Mouse (Mus musculus) midbrain, embryonic 15.5 days (tissue): ENCODE results near the gene Ufd1. TPM values are rescaled to one million over a fixed set of nuclear protein-coding genes. Genes with fewer than 3 reads are reported as not detected.
"Not testable (repeated sequence)": the region's sequence is repeated elsewhere in the genome, so short reads cannot be mapped to it uniquely, and the experiment has no call there.

ENCODE experiments used
- ATAC-seq: fragments of 200-750 bp; cut with Nextera tagmentation; replicated peaks from 2 replicates; pipeline ENCODE4 v1.8.0; 2017; ENCODE audit warnings: moderate TSS enrichment
- H3K27ac ChIP-seq: fragments of 300-500 bp; sonication (generic); 2 replicates; pipeline ENCODE4 v1.5.1; 2015; ENCODE audit warnings: mild to moderate bottlenecking, inconsistent platforms
- H3K27me3 ChIP-seq: fragments of 300-500 bp; sonication (generic); replicated peaks from 2 replicates; pipeline ENCODE4 v1.6.1; 2015; ENCODE audit warnings: inconsistent platforms
- H3K36me3 ChIP-seq: fragments of 300-500 bp; sonication (generic); replicated peaks from 2 replicates; pipeline ENCODE4 v1.6.1; 2015; ENCODE audit warnings: inconsistent platforms
- H3K4me1 ChIP-seq: fragments of 300-500 bp; sonication (generic); 2 replicates; pipeline ENCODE4 v1.6.1; 2015; ENCODE audit warnings: inconsistent platforms
- H3K4me2 ChIP-seq: fragments of 300-500 bp; sonication (generic); 2 replicates; pipeline ENCODE4 v1.6.1; 2015; ENCODE audit warnings: inconsistent platforms, mild to moderate bottlenecking, moderate library complexity
- H3K4me3 ChIP-seq: fragments of 300-500 bp; sonication (generic); 2 replicates; pipeline ENCODE4 v1.5.1; 2015; ENCODE audit warnings: mild to moderate bottlenecking, inconsistent platforms
- H3K9ac ChIP-seq: fragments of 300-500 bp; sonication (generic); 2 replicates; pipeline ENCODE4 v1.6.1; 2015; ENCODE audit warnings: mild to moderate bottlenecking, inconsistent platforms
- H3K9me3 ChIP-seq: fragments of 300-500 bp; sonication (generic); 2 replicates; pipeline ENCODE4 v1.6.1; 2016; ENCODE audit warnings: inconsistent platforms
- WGBS: fragments of 180-500 bp; shearing (Covaris S2); methylation state at CpG from one replicate; pipeline ENCODE4 v1.1.7; 2015; ENCODE audit warnings: mixed read lengths; 5-methylcytosine and 5-hydroxymethylcytosine counted together
- polyA plus RNA-seq: library from polyadenylated mRNA; unstranded; fragments of >200 nt; fragmentation: Nextera tagmentation; extraction: Ambion mirVana; gene quantifications from 2 replicates; pipeline ENCODE4 v1.2.1, GENCODE M21; 2015

The Ufd1 gene
- polyA plus RNA-seq, 1 experiment from 2014 or later, result 122 TPM

- not testable (repeated sequence) for H3K27ac ChIP-seq, H3K27me3 ChIP-seq, H3K9ac ChIP-seq, ATAC-seq, H3K9me3 ChIP-seq, H3K4me2 ChIP-seq, H3K4me1 ChIP-seq, H3K4me3 ChIP-seq
- H3K36me3 ChIP-seq, result peaks cover 27% of the 10 kb centered on the region; the same call in 1 of the 2 replicates
- 87% methylated on average over 1 of the region's 1 CpGs for WGBS
These were observed 58.9 kb downstream of the Ufd1 start for GRCm38 (mm10) chr16:18870495-18870894.

GRCm38 (mm10) chr16:18876091-18876441 is 64.5 kb downstream of the Ufd1 start:
- Histone ChIP-seq H3K27ac (peak overlapping the region; percentile 98), H3K27me3 (no peaks in the 10 kb centered on the region), H3K36me3 (peaks cover 27% of the 10 kb centered on the region; the same call in 1 of the 2 replicates), H3K9me3 (no peaks in the 10 kb centered on the region), H3K9ac (peak overlapping the region; percentile 98), H3K4me3 (peak overlapping the region; percentile 99), H3K4me2 (peak overlapping the region; percentile 81), H3K4me1 (peaks cover 31% of the 10 kb centered on the region)
- ATAC-seq, result no peak
- under 1% methylated on average over 17 of the region's 17 CpGs for WGBS

GRCm38 (mm10) chr16:18876442-18877308 is 65.1 kb downstream of the Ufd1 start, which contains the start of the genes Mrpl40 and Hira:
TSS of gene Mrpl40 (minus strand) at chr16:18876862.
TSS of gene Hira (plus strand) at chr16:18877037.
- H3K4me2 ChIP-seq, result peak within 1 kb of the TSS; percentile 81
- H3K36me3 ChIP-seq, result peaks cover 24% of the 10 kb centered on the region; the same call in 1 of the 2 replicates
- peak within 1 kb of the TSS; percentile 98 for H3K9ac ChIP-seq
- peak within 1 kb of the TSS; percentile 99 for H3K4me3 ChIP-seq
- H3K27me3 ChIP-seq, result no peaks in the 10 kb centered on the region
- H3K9me3 ChIP-seq, result no peaks in the 10 kb centered on the region
- peak; percentile 92 for ATAC-seq
- under 1% methylated on average over 90 of the region's 93 CpGs for WGBS
- peak within 1 kb of the TSS; percentile 98 for H3K27ac ChIP-seq
- H3K4me1 ChIP-seq, result peaks cover 33% of the 10 kb centered on the region

GRCm38 (mm10) chr16:18877386-18878090 is 66.0 kb downstream of the Ufd1 start:
- Histone ChIP-seq H3K27me3 (no peaks in the 10 kb centered on the region), H3K4me3 (peak overlapping the region; percentile 99), H3K9ac (peak overlapping the region; percentile 98), H3K4me1 (peaks cover 33% of the 10 kb centered on the region), H3K4me2 (peak overlapping the region; percentile 81), H3K9me3 (no peaks in the 10 kb centered on the region), H3K27ac (peak overlapping the region; percentile 98), H3K36me3 (peaks cover 16% of the 10 kb centered on the region; the same call in 1 of the 2 replicates)
- under 1% methylated on average over 43 of the region's 43 CpGs for WGBS
- peak; percentile 57 for ATAC-seq

GRCm38 (mm10) chr16:18878091-18878720 is 66.6 kb downstream of the Ufd1 start:
- no peaks in the 10 kb centered on the region for H3K27me3 ChIP-seq
- peaks cover 9% of the 10 kb centered on the region; the same call in 1 of the 2 replicates for H3K36me3 ChIP-seq
- H3K4me2 ChIP-seq, result peak overlapping the region; percentile 81
- peak overlapping the region; percentile 98 for H3K9ac ChIP-seq
- ATAC-seq, result no peak
- peaks cover 33% of the 10 kb centered on the region for H3K4me1 ChIP-seq
- H3K4me3 ChIP-seq, result peak overlapping the region; percentile 99
- 27% methylated on average over 20 of the region's 20 CpGs for WGBS
- H3K9me3 ChIP-seq, result no peaks in the 10 kb centered on the region
- peak overlapping the region; percentile 98 for H3K27ac ChIP-seq

GRCm38 (mm10) chr16:18884044-18884443 is 72.5 kb downstream of the Ufd1 start:
- H3K27ac ChIP-seq, result no peak overlapping the region
- no peaks in the 10 kb centered on the region for H3K9me3 ChIP-seq
- no peaks in the 10 kb centered on the region for H3K27me3 ChIP-seq
- H3K4me3 ChIP-seq, result no peak overlapping the region
- no peaks in the 10 kb centered on the region; the same call in 1 of the 2 replicates for H3K36me3 ChIP-seq
- H3K4me2 ChIP-seq, result no peak overlapping the region
- ATAC-seq, result no peak
- H3K9ac ChIP-seq, result no peak overlapping the region
- H3K4me1 ChIP-seq, result peaks cover 21% of the 10 kb centered on the region

Other genes with a start within 250 kb of the Ufd1 start
- gene Tbx1, start 221.1 kb upstream of the Ufd1 start, polyA plus RNA-seq, result 0.80 and 0.98 TPM in 2 replicates
- 13.1 and 13.7 TPM in 2 replicates for gene Gp1bb, start 189.4 kb upstream of the Ufd1 start, polyA plus RNA-seq
- 22.8 and 23.3 TPM in 2 replicates for gene Gm49601, start 185.4 kb upstream of the Ufd1 start, polyA plus RNA-seq
- gene Sept5, start 181.8 kb upstream of the Ufd1 start, polyA plus RNA-seq, result 223 and 229 TPM in 2 replicates
- gene Cldn5, start 34.9 kb upstream of the Ufd1 start, polyA plus RNA-seq, result 107 and 132 TPM in 2 replicates
- gene Cdc45, start 208 bp downstream of the Ufd1 start, polyA plus RNA-seq, result 6.9 and 8.5 TPM in 2 replicates
- 48.2 and 50.5 TPM in 2 replicates for gene 2510002D24Rik, start 24.8 kb downstream of the Ufd1 start, polyA plus RNA-seq
- gene Gm28539, start 24.8 kb downstream of the Ufd1 start, polyA plus RNA-seq, result 0.17 and 0.28 TPM in 2 replicates
- 73.1 and 74.2 TPM in 2 replicates for gene Mrpl40, start 65.1 kb downstream of the Ufd1 start, polyA plus RNA-seq
- gene Hira, start 65.3 kb downstream of the Ufd1 start, polyA plus RNA-seq, result 22.7 and 29.1 TPM in 2 replicates